Mouse (Mus musculus) adrenal gland (tissue): ENCODE measurements around the gene Cherp.

Experiments
- intact Hi-C: fragments of 180-260 bp; cut with DNase I; formaldehyde crosslinking; loops from one replicate; pipeline ENCODE4 v1.15.1; 2025
- long read RNA-seq, 2 experiments: library from polyadenylated mRNA; unstranded; transcript quantifications; one replicate each; pipeline ENCODE4 v2.0.0; 2020; ENCODE audit warnings: borderline replicate concordance in 1 of 2; ENCODE audit not compliant: insufficient replicate concordance in 1 of 2

Gene Cherp
- long read RNA-seq, experiment 1, partial matches to known transcripts: 11 of 19 reads
- long read RNA-seq, experiment 1, other reads (novel, unspliced or antisense): 5 of 19 reads
- long read RNA-seq, experiment 2, partial matches to known transcripts: 6 of 13 reads
- long read RNA-seq, experiment 2, other reads (novel, unspliced or antisense): 3 of 13 reads

DNA sequence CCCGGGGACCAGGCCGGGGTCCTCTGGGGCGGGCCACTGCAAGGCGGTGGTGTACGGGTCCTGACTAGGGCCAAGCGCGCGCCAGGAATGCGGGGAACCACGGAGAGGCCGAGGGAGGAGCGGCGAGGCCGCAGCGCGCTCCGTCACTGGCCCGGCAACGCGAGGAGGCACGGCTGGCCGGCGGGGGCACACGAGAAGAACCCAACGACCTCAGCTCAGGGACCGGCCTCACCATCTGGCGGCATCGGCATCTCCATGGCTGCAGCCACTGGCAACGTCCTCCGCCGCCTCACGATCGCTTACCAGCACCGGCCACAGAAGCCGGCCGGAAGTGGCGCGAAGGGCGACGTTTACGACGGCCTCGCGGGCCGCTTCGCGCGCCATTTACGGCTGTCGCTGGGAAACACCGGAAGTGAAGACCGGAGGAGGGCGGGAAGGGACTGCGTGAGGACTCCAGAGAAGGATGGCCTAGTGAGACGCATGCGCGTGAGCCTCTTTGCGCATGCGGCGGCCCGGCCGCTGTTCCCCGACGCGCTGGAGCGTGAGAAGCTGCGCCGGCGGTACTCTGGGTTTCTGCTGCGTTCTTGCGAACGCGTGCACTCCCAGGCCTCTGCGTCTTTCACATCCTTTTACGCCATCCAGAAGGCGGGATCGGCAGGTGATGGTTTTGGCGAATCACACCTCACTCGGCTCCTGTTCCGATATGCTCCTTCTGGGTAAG lies at the start of gene Cherp:
Gene Cherp (minus strand): TSS at position 401 of the 721 bp plus-strand sequence.
- intact Hi-C loops: loop anchor here (5.0 kb wide), 1 partner anchor 72 kb away; the partner anchor contains the start of gene Med26

DNA sequence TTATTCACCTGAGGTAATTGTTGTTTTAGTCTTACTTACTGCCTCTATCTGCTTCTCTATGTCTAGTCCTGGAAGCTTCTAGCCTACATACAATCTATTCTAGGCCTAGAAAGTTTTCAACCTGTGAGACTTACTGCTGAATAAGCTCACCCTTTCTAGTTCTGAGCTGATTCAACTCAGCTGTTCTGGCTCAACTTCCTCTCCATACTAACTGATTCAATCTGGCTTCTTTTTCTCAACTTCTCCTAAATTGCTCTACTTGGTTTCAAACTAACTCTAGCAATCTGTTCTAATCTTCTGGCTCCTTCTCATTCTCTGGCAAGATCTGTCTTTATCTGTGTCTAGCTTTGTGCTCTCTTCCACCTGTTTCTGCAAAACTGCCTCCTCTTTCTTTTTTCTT lies 46.9 kb upstream of the Cherp start:
- intact Hi-C loops: no loop called here

DNA sequence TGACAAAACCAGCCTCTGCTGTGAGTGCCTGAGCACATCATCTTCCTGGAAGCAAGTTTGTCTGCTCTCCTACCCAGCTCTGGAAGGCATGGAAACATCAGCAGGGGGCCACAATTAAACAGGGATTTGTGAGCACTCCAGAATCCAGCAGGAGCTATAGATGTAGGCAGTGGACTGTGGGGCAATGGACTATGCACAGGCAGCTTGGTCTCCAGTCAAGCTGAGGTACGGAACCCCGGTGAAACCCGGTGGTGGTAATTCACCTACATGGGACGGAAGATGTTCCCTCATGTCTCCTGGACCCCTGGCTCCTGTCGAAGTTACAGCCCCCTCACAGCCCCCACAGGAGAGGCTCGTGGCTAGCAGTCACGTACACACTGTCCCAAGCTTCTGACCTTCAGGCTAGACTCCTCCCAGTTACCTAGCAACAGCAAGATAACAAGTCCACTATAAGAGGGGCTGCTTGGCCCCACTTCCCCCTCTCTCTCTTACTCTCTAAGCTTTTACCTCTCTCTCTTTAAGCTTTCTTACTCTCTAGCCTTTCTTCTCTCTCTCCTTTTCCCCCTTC lies 42.5 kb upstream of the Cherp start:
- intact Hi-C loops: no loop called here

DNA sequence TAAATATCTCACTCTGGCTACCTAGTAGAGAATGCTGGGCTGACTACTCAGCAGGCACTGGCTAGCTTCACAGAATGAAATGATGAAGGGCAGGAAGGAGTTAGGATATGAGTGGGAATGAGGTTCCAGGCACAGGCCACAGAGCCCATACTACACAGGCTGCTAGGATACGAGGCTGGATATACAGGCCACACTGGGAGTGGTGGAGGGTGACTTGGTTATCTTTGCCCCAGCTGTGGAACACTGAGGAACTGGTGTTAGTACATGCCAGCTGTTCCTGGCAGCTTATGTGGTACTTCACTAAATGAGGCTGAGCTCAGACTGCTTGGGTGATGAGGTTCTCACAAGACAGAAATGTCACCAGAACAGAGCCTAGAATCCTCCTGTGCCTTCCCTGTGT lies 38.1 kb upstream of the Cherp start:
- intact Hi-C loops: no loop called here

DNA sequence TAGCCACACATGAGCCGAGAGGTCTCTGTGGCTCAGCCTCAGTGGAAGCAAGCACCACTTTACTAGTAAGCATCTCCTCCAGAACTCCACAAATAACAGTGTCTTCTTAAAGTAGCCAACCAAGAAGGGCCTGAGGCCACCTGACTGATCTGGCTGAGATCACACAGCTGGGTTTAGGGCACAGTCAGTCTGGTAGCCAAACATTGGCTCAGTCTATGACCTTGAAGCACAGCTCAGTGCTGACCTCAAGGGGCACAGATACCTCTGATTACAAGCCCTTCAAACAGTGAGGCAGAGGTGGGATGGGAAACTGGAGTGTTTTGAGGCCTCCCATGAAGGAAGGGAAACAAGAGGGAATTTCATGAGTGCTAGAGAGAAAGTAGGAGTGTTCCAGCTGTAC lies 37.6 kb upstream of the Cherp start:
- intact Hi-C loops: no loop called here

DNA sequence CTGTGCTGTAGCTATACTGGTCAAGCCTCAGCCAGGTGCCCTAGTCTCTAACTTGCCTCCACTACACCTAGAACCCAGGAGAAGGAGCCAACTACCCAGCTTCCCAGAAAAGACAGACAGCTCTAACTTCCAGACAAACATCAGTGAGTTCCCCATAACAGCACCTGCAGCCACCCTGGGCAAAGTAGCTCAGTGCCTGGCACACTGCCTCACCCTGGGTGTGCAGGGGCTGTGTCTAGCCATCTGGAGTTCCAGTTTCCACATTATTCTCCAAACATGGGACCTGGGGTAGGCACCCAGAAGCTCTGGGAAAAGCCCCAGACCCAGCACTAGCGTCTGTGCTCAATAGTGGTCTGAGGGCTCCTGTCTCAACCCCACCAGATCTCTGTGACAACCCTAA lies 32.5 kb upstream of the Cherp start:
- intact Hi-C loops: no loop called here

DNA sequence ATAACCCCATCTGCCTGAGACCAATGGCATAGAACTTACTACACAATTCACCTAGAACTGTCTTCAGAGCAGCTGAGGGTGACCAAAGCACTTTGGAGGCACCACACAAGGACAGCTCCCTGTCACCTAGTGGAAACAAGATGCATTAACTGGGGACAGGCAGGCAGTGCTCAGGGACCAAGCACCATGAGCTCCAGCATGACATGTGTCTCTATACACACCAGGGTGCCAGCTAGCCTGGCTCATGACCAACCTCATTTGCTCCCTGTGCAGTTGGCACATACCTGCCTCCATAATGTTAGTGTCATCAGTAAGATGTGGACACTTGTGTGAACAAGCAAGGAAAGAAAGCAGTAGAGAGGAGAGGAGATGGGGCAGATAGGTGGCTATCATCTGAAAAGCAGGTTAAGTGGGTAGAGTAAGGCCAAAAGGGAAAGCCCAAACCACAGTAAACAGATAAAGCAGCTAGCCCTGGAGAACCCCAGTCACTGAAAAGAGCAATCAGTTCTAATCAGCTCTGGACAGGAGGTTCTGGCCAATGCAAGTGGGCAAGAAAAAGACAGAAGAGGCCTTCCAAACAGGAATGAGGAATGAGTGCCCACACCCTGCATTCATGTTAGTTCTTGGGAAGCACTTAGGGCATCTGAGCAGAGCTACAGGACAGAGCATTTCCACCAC lies 29.8 kb upstream of the Cherp start:
- intact Hi-C loops: no loop called here

DNA sequence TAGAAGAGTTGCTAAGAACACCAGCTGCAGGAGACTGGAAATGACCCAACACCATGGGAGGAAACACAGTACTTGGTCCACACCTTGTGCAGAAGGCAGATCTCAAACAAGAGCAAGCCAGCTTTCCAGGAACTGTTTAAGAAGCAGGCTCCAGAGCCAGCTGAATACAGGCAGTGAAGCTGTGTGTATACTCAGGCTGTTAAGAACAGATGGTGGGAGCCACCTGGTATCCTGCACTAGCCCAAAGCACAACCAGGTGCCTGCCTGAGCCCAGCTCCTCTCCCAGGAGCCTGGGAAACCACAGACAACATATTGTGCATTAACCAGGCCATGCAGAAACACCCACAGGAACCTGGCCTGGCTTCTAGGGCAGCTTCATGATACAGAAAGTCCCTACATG lies 29.1 kb upstream of the Cherp start:
- intact Hi-C loops: no loop called here

DNA sequence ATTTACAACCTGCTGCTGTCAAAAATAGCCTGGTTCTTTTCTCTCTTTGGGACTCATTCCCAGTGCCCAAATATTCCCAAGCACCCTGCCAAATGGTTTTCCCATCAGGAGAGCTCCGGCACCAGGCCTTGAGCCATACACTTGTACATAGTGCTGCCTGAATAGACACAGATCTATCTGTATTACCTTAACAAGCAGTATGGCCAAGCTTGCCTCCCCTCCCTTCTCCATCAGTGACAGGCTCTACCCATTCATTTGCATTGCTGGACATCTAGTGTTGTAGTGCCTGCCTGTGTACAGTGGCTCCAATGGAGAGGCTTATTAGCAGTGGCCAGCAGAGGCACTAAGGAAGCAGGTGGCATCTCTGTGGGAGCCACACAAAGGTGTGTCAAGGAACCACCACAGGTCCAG lies 25.5 kb upstream of the Cherp start:
- intact Hi-C loops: no loop called here

DNA sequence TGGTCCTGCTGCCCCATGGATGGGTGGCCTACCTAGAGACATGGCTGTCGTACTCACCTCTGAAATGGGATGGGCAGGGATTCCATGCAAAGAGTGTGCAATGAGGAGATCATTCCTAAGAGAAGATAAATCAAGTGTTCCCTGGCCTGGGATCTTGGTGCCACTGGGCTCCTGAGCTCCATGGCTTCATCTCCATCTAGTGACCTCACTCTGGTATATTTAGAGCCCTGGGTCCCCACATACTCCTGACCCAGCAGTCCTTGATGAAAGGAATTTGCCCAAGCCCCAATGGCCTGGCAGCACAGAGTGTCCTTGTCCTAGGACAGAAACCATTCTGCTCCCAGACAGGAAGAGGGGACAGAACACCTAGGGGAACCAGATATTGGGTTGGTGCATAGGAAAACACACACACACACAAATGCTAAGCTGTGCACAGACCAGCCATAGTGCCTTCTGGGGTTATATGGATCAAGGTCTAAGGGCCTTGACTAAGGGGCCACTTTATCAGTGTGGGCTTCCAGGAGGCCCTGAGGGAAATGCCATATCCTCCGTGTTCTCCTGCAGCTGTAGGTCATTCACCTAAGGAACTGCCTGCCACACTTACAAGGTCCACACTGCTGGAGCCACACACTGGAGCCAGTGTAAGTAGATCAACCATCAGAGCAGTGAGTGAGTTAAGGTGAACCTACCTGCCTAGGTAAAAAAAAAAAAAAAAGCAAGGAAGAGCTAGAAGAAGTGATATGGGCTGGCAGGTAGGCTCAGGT lies 24.7 kb upstream of the Cherp start:
- intact Hi-C loops: no loop called here

DNA sequence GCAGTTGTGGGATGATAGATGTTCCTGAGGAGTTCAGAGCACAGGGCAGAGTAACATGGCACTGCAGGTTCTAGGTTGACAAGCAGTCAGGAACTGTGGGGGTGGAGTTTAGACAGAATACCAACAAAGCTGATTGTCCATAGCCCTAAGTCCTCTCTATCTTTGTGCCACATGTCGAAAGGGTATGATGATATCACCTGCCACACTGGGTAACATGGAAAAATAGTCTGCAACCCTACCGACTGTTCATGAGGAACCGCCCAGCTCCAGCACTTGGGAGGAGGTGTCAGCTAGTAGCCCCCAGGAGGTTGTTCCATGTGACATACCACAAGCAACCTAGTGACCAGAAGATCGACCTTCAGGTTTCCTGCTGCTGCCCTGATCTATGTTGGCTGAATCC lies 23.5 kb upstream of the Cherp start:
- intact Hi-C loops: no loop called here

DNA sequence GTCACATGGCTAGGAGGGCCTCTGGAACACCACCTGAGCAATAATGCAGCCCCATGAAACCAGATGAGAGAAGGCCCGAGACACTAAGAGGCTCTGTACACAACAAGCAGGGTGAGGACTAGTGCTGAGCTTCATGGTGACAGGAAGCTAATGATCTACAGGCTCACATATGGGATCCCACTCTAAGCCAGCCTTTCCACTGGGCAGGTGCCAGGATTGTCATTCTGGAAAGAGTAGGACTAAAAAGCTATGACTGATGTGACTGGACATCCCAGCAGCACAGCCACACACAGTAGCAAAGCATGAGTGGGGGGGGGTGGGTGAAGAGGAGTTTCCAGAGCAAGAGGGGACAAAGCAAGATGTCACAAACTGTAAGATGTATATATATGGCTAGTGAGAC lies 22.9 kb upstream of the Cherp start:
- intact Hi-C loops: no loop called here

DNA sequence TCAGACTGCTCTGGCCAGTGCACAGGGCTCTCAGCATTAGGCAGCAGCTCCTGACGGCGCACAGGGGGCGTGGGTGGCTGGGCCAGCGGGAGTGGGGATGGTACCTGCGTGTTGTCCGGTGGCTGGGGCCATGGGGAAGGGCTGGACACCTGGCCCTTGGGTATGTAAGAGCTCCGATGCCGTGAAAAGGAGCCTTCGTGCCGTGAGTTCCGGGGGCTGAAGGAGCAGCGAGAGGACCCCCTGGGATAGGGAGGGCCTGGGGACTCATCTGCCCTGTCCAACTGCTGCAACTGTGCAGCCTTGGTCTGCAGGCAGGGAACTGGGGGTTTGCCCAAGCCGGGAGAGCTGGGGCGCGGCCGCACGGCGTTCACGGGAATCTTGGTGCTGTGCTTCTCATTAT lies 21.2 kb upstream of the Cherp start:
- intact Hi-C loops: no loop called here

DNA sequence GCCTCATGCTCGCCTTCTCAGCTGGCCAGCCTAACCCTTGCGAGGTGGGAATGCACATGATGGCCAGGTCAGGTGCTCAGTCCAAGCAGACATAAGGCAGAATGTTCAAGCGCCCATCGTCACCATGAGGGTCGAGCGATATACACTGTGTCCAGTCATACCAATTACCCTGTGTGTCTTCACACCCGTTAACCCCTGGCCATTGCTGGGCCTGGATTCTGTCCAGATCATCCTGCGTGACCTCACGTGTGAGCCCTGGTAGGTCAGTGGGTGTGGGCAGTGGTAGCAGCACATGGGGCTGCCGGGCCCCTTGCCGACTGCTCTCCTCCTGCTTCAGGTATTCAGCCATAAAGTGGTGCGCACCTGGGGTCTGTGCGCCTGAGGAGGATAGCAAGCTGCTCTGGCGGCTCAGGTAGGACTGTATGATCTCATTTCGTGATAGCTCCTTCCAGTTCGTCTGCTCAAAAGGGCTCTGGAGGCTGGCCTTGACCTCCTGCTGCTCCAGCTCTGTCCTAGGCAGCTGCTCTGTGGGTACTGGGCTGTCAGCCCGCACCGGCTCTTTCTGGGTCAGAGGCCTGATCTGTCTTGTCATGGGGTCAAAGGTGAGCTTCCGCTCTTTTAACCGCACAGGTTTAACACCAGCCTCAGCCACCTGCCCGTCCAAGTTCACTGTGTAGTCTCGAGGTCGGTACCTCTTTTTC lies 20.5 kb upstream of the Cherp start:
- intact Hi-C loops: no loop called here

DNA sequence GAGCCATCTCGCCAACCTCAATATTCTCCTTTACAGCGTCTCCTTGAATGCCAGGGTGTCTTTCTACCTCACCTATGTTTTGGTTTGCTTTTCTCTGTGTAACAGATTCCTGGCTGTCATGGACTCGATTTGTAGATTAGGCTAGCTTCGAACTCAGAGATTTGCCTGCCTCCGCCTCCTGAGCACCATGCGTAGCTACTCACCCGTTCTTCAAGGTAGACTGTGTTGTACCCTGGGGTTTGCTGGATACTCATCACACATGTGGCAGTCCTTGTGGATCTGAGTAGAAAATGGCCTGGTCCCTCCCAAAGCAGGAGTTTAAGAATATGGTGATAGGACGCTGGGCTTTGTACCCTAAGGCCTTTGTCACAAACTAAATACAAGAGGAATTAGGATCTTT lies 18.4 kb upstream of the Cherp start:
- intact Hi-C loops: loop anchor here (5.0 kb wide), 1 partner anchor 54 kb away; the partner anchor contains the start of gene Med26

DNA sequence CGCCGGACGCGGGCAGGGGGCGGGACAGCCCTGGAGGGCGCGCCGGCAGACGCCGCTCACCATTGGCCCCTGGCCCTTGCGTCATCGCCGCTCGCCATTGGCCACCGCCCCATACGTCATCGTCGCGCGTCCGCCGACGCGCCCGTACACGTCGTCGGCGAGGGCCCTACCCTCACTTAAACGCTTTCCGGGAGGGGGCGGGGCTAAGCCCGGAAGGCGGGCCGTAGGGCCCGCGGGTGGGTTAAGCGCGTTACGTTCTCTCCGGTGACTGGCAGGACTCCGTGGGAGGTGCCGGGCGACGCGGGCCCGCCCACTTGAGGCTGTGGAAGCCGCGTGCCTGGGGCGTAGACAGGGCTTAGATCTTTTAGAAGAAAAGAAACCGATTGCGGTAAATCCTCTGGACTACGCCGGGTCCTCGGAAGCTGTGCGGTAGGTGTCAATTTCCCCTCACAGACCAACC lies 17.6 kb upstream of the Cherp start:
- intact Hi-C loops: loop anchor here (5.0 kb wide), 1 partner anchor 55 kb away; the partner anchor contains the start of gene Med26

DNA sequence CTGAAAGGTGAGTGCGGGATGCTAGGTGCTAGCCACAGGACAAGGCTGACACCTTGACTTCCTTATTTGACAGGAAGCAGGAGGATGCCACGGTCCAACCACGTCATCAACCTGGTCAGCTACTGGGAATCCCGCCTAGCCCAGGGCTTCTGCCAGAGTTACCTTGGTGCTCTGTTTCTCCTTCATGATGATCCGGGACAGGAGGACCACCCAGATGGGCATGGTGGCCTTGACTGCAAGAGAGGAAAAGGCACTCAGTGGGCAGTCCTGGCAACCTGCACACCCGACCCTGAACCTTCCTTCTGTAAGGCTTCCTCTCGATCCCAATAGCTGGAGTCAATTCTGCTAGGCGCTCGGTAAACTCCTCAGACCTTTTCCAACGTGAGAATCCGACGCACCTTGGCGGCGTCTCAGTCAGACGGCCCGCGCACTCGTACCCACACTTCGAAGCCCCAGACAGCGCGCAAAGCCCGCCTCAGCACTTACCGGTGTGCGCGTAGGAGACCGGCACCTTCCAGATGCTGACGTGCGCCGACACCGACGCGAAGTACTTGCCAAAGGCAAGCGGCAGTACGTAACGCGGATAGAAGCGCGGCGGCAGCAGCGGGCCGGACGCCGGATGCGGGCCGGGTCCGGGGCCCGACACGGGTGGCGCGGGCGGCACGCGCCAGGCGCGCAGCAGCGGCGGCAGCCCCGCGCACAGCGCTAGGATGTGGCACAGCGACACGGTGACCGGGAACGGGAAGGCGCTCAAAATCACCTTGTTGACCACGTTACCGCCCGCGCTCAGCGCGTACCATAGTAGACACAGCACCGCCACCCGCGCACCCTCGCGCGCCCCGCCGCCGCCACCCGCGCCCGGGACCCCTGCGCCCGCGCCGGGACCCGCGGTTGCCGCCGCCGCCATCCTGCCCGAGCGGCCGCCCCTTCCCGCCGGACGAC lies 16.9 kb upstream of the Cherp start, which contains the start of gene Slc35e1:
Gene Slc35e1 (minus strand): TSS at position 935 of the 942 bp plus-strand sequence.
- intact Hi-C loops: loop anchor here (5.0 kb wide), 1 partner anchor 55 kb away; the partner anchor contains the start of gene Med26

DNA sequence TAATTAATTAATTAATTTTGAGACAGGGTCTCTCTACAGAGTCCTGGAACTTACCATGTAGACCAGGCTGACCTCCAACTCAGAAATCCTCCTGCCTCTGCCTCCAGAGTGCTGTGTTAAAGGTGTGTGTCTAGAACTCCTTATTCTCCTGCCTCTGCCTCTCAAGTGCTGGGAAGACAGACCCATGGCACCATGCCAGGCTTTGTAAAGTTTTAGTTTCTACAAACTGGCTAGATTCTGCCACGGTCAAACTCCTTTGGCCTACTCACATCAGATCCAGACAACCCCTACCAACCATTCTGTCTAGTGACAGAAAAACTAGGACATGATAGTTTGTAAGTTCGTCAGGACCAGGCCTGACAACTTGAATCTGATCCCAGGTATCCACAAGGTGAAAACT lies 16.0 kb upstream of the Cherp start:
- intact Hi-C loops: loop anchor here (5.0 kb wide), 1 partner anchor 56 kb away; the partner anchor contains the start of gene Med26

DNA sequence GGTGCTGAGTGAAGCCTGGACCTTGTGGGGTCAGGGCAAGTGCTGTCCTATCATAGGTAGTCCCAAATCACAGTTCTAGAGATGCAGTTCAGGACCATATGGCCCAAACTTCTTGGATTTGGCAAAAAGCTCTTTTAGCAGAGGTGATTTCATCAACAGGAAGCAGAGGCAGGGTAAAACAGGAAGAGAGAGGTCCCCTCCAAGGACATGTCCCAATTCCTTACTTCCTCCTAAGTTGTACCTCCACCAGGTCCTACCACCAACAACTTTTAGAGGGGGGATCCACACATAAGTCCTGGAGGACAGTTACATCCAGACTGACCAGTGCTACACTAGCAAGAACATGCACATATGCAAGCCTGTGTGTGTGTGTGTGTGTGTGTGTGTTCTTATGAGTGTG lies 12.0 kb upstream of the Cherp start:
- intact Hi-C loops: no loop called here
